Mouse (Mus musculus) cerebellum, adult 9-10 months (tissue): ENCODE data around the gene Necap1.

Experiments
- DNase-seq: peaks from one replicate; pipeline ENCODE4 v3.0.0; 2022

Necap1 gene

GRCm38 (mm10) chr6:122892442-122893049 lies 18.3 kb downstream of the Necap1 start:
- DNase-seq: peak; percentile 40

GRCm38 (mm10) chr6:122919922-122920321 lies 45.6 kb downstream of the Necap1 start:
- DNase-seq: no peak

GRCm38 (mm10) chr6:122921451-122921850 lies 47.2 kb downstream of the Necap1 start, which contains the start of gene Clec4a1:
Gene Clec4a1, plus strand, starts transcription at chr6:122921848.
- DNase-seq: no peak

GRCm38 (mm10) chr6:122934845-122935244 lies 60.6 kb downstream of the Necap1 start:
- DNase-seq: no peak
